Mouse (Mus musculus) ovary, adult 2 months (tissue): ENCODE measurements around the gene Akap17b. TPM values are rescaled to one million over a fixed set of nuclear protein-coding genes. Genes with fewer than 3 reads are reported as not detected.

ENCODE experiments used
- polyA plus RNA-seq: library from polyadenylated mRNA; depleted of rRNA; stranded (reverse); fragments of >200 nt; gene quantifications from 2 replicates; pipeline ENCODE4 v1.2.3, GENCODE M21; 2012; rRNA removed

Akap17b gene
- 0.79 and 0.80 TPM in 2 replicates for polyA plus RNA-seq

GRCm38 (mm10) chrX:36644657-36645551 is at the start of gene Akap17b:
Akap17b (minus strand) TSS chrX:36645395.

GRCm38 (mm10) chrX:36597707-36598389 is 47.3 kb downstream of the Akap17b start, which contains the start of gene Pgrmc1:
Pgrmc1 (plus strand) TSS chrX:36598206.

Other genes starting within 250 kb of the Akap17b start
- gene Gm6268, start 244.1 kb downstream of the Akap17b start, polyA plus RNA-seq: not detected in 2 replicates
- gene Gm14569, start 153.6 kb downstream of the Akap17b start, polyA plus RNA-seq: 0.03 TPM in 1 of 2 replicates, not detected in the other
- 162 and 221 TPM in 2 replicates for gene Pgrmc1, start 47.2 kb downstream of the Akap17b start, polyA plus RNA-seq
- gene Slc25a43, start 98.3 kb upstream of the Akap17b start, polyA plus RNA-seq: 4.0 and 6.0 TPM in 2 replicates
- gene Slc25a5, start 150.3 kb upstream of the Akap17b start, polyA plus RNA-seq: 476 and 582 TPM in 2 replicates
- 22.4 and 26.1 TPM in 2 replicates for gene Ube2a, start 228.5 kb upstream of the Akap17b start, polyA plus RNA-seq
- 9.7 and 18.1 TPM in 2 replicates for gene C330007P06Rik, start 228.7 kb upstream of the Akap17b start, polyA plus RNA-seq